Mouse (Mus musculus) embryonic fibroblast, embryonic 13.5 days (primary cell): ENCODE results near the gene Robo1.

ENCODE experiments used
- CTCF ChIP-seq: IDR thresholded peaks from 2 replicates; pipeline ENCODE4 v1.5.1; 2011; ENCODE audit warnings: mild to moderate bottlenecking, control low read depth, low read length, moderate library complexity, borderline replicate concordance; ENCODE audit not compliant: insufficient read depth
- POLR2A ChIP-seq: IDR thresholded peaks from 2 replicates; pipeline ENCODE4 v1.6.1; 2011; ENCODE audit warnings: low read depth, mild to moderate bottlenecking, control low read depth, low read length, moderate library complexity

- TF ChIP-seq CTCF: no peak
- no peak for TF ChIP-seq POLR2A
These were observed 606.0 kb downstream of the Robo1 start for GRCm38 (mm10) chr16:72914068-72914630.
